Mouse (Mus musculus) left cerebral cortex, postnatal 10 days (tissue): ENCODE data around the gene Erlin1. TPM values are rescaled to one million over a fixed set of nuclear protein-coding genes. Genes with fewer than 3 reads are reported as not detected.

Experiments
- DNase-seq, 2 experiments: peaks; one replicate each; pipeline ENCODE4 v3.0.0; 2021 to 2022; ENCODE audit warnings: low spot score in 2 of 2, mixed read lengths in 1 of 2; ENCODE audit errors: extremely low spot score in 1 of 2
- intact Hi-C: fragments of 180-260 bp; cut with DNase I; formaldehyde crosslinking; loops from one replicate; pipeline ENCODE4 v1.15.1; 2025
- total RNA-seq, 2 experiments: library from RNA; stranded (reverse); gene quantifications; 2 replicates each; pipeline ENCODE4 v1.2.3; 2021

The Erlin1 gene
- total RNA-seq, 2 experiments from 2014 or later: 22.8 to 26.4 TPM

- DNase-seq: peak in 1 of 2 experiments; percentile 80
- intact Hi-C loops: no loop called here
Measured at GRCm38 (mm10) chr19:44008784-44009183, 60.8 kb downstream of the Erlin1 start.

GRCm38 (mm10) chr19:44007186-44007585 lies 62.4 kb downstream of the Erlin1 start:
- peak in 1 of 2 experiments; percentile 11 for DNase-seq
- intact Hi-C loops: no loop called here

GRCm38 (mm10) chr19:44005025-44005424 lies 64.6 kb downstream of the Erlin1 start:
- no peak for DNase-seq
- intact Hi-C loops: no loop called here

GRCm38 (mm10) chr19:44004261-44004660 lies 65.3 kb downstream of the Erlin1 start:
- DNase-seq: no peak
- intact Hi-C loops: no loop called here

GRCm38 (mm10) chr19:44000720-44001119 lies 68.9 kb downstream of the Erlin1 start:
- intact Hi-C loops: no loop called here
- no peak for DNase-seq

GRCm38 (mm10) chr19:44000061-44000460 lies 69.5 kb downstream of the Erlin1 start:
- no peak for DNase-seq
- intact Hi-C loops: no loop called here

- no peak for DNase-seq
- intact Hi-C loops: no loop called here
Measured at GRCm38 (mm10) chr19:43998802-43999527, 70.6 kb downstream of the Erlin1 start.

GRCm38 (mm10) chr19:43998101-43998500 lies 71.5 kb downstream of the Erlin1 start:
- peak; percentile 26 to 65 for DNase-seq
- intact Hi-C loops: no loop called here

- intact Hi-C loops: no loop called here
- DNase-seq: no peak
Measured at GRCm38 (mm10) chr19:43995427-43995826, 74.2 kb downstream of the Erlin1 start.

GRCm38 (mm10) chr19:43992464-43992863 lies 77.1 kb downstream of the Erlin1 start:
- intact Hi-C loops: no loop called here
- no peak for DNase-seq

- no peak for DNase-seq
- intact Hi-C loops: no loop called here
Measured at GRCm38 (mm10) chr19:43990362-43990761, 79.2 kb downstream of the Erlin1 start.

- DNase-seq: no peak
- intact Hi-C loops: no loop called here
Measured at GRCm38 (mm10) chr19:43986069-43986794, 83.4 kb downstream of the Erlin1 start, which contains the start of gene Cpn1. Gene Cpn1 (minus strand): TSS chr19:43986556.

Other genes starting within 250 kb of the Erlin1 start
- gene Dnmbp, start 129.6 kb downstream of the Erlin1 start, total RNA-seq: 10 to 100 TPM in 1 of 2 experiments, 1 to 10 TPM in 1; 9.5 to 10.7 TPM
- under 1 TPM; 0.21 to 0.24 TPM for gene Cpn1, start 83.2 kb downstream of the Erlin1 start, total RNA-seq
- under 1 TPM in 1 of 2 experiments, not detected in 1; 0.28 TPM for gene Cyp2c23, start 40.6 kb downstream of the Erlin1 start, total RNA-seq
- gene Chuk, start 37.7 kb upstream of the Erlin1 start, total RNA-seq: 10 to 100 TPM; 46.7 to 49.6 TPM
- 10 to 100 TPM; 17.6 to 18.2 TPM for gene Cwf19l1, start 66.1 kb upstream of the Erlin1 start, total RNA-seq
- gene Bloc1s2, start 76.7 kb upstream of the Erlin1 start, total RNA-seq: 10 to 100 TPM; 81.9 to 85.7 TPM
- gene Pkd2l1, start 122.7 kb upstream of the Erlin1 start, total RNA-seq: not detected
- 1 to 10 TPM; 1.3 to 1.5 TPM for gene Scd3, start 133.5 kb upstream of the Erlin1 start, total RNA-seq
- 100 to 1,000 TPM; 603 to 619 TPM for gene Scd2, start 223.9 kb upstream of the Erlin1 start, total RNA-seq